Mouse (Mus musculus) fibroblast of lung, adult 2 months (primary cell): ENCODE measurements around the gene Gm10334.
"Not testable (repeated sequence)": the region's sequence is repeated elsewhere in the genome, so short reads cannot be mapped to it uniquely, and the experiment has no call there.

ENCODE experiments used
- DNase-seq: peaks from one replicate; pipeline ENCODE4 v3.0.0-alpha.2; 2011; ENCODE audit warnings: low read depth

Gm10334 gene

GRCm38 (mm10) chr6:41446045-41446444, at the start of gene Gm10334:
Gene Gm10334, minus strand, starts transcription at chr6:41446145.
- DNase-seq: not testable (repeated sequence)

DNA sequence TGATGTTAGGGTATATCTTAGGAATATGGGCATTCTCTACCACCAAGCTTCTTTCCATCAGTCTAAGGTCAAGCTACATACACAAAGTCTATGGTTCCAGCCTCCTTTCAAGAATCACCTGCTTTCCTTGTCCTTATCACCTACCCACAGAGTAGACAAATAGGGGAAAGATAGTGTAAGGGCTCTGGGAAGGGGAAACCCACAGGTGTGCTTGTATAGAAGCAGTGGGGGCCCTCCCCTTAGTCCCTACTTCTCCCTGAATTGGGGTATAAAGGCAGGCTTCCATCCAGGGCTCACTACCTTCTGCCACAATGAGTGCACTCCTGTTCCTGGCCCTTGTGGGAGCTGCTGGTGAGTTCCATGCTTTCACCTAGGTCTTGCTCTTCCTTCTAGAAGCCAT, 12.7 kb upstream of the Gm10334 start, which contains the start of gene Prss1:
Gene Prss1 (plus strand): TSS at position 301 of the 400 bp plus-strand sequence.
- not testable (repeated sequence) for DNase-seq

DNA sequence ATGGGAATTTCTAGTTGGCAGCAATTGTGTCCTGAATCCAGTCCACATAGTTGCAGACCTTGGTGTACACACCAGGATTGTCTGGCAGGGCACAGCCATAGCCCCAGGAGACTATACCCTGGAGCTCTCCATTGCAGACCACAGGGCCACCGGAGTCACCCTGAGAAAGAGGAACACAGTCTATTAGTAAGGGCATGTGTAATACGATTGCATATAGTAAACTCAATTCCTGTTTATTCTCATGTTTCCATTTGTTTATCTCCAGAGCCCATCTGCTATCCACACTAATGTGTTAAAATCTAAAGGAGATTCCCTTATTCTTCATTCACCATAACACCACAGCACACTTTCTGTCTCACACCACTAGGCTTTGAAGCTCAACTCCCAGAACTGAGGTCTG, 3.7 kb downstream of the Gm10334 start:
- not testable (repeated sequence) for DNase-seq
